Mouse (Mus musculus) embryonic facial prominence, embryonic 11.5 days (tissue): ENCODE data around the gene Kcnk1. TPM values are rescaled to one million over a fixed set of nuclear protein-coding genes. Genes with fewer than 3 reads are reported as not detected.

Experiments
- ATAC-seq: fragments of 200-750 bp; cut with Nextera tagmentation; replicated peaks from 2 replicates; pipeline ENCODE4 v1.8.0; 2017; ENCODE audit warnings: low read depth; ENCODE audit not compliant: insufficient number of reproducible peaks, low FRiP score, low TSS enrichment
- DNase-seq: peaks from one replicate; pipeline ENCODE4 v3.0.0-alpha.2; 2015; ENCODE audit warnings: low spot score
- H3K27ac ChIP-seq: fragments of 300-500 bp; sonication (generic); replicated peaks from 2 replicates; pipeline ENCODE4 v1.5.1; 2014; ENCODE audit warnings: mild to moderate bottlenecking, low read depth, low read length, control low read depth
- H3K27me3 ChIP-seq: fragments of 300-500 bp; sonication (generic); 2 replicates; pipeline ENCODE4 v1.6.1; 2014; ENCODE audit warnings: mild to moderate bottlenecking, low read length, moderate library complexity, mixed read lengths; ENCODE audit not compliant: control insufficient read depth, insufficient read depth
- H3K36me3 ChIP-seq: fragments of 300-500 bp; sonication (generic); replicated peaks from 2 replicates; pipeline ENCODE4 v1.6.1; 2014; ENCODE audit warnings: low read depth, mild to moderate bottlenecking, low read length, moderate library complexity, mixed read lengths; ENCODE audit not compliant: control insufficient read depth, insufficient read depth
- H3K4me1 ChIP-seq: fragments of 300-500 bp; sonication (generic); 2 replicates; pipeline ENCODE4 v1.6.1; 2014; ENCODE audit warnings: low read length, mixed read lengths; ENCODE audit not compliant: control insufficient read depth, insufficient read depth
- H3K4me2 ChIP-seq: fragments of 300-500 bp; sonication (generic); 2 replicates; pipeline ENCODE4 v1.6.1; 2014; ENCODE audit warnings: low read depth, mild to moderate bottlenecking, control low read depth, low read length, moderate library complexity
- H3K4me3 ChIP-seq: fragments of 300-500 bp; sonication (generic); 2 replicates; pipeline ENCODE4 v1.5.1; 2014; ENCODE audit warnings: low read depth, low read length, control low read depth
- H3K9ac ChIP-seq: fragments of 300-500 bp; sonication (generic); replicated peaks from 2 replicates; pipeline ENCODE4 v1.6.1; 2014; ENCODE audit warnings: mild to moderate bottlenecking, control low read depth, low read length
- H3K9me3 ChIP-seq: fragments of 300-500 bp; sonication (generic); replicated peaks from 2 replicates; pipeline ENCODE4 v1.6.1; 2016; ENCODE audit warnings: mild to moderate bottlenecking, low read length, inconsistent platforms, mixed read lengths; ENCODE audit not compliant: control insufficient read depth
- WGBS: fragments of 180-500 bp; shearing (Covaris S2); extraction: QIAGEN DNeasy Blood & Tissue Kit; methylation state at CpG from one replicate; pipeline ENCODE4 v1.1.7; 2014; 5-methylcytosine and 5-hydroxymethylcytosine counted together
- polyA plus RNA-seq: library from polyadenylated mRNA; unstranded; fragments of >200 nt; fragmentation: Nextera tagmentation; extraction: Ambion mirVana; gene quantifications from 2 replicates; pipeline ENCODE4 v1.2.1, GENCODE M21; 2014

Gene Kcnk1
- polyA plus RNA-seq = 18.7 and 20.3 TPM in 2 replicates

DNA sequence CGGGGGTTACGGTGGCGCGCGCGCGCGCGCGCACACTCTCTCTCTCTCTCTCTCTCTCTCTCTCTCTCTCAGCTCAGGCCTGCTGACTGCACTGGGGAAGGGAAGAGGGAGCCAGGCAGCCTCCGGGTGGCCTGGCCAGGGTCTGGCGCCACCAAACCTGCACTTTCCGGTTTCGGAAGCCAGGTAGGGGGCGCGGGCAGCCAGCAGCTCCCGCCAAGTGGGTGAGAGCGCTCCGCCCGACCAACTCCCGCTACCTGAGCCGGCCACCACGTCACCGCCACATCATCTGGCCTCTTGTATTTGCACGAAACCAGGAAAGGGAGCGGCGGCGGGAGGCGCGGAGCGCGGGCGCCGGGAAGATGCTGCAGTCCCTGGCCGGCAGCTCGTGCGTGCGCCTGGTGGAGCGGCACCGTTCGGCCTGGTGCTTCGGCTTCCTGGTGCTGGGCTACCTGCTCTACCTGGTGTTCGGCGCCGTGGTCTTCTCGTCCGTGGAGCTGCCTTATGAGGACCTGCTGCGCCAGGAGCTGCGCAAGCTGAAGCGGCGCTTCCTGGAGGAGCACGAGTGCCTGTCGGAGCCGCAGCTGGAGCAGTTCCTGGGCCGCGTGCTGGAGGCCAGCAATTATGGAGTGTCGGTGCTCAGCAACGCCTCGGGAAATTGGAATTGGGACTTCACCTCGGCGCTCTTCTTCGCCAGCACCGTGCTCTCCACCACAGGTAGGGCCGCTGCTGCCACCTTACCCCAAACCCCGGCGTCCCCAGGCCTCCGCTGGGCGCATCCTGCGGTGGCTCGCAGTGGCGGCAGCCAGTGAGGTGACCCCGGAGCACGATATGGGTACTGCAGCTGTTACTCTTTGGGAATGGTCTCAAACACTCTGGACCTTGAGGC, at the start of gene Kcnk1:
Gene Kcnk1 (plus strand): TSS at position 70 of the 886 bp plus-strand sequence.
- Histone ChIP-seq H3K9me3 (no peaks in the 10 kb centered on the region), H3K36me3 (no peaks in the 10 kb centered on the region), H3K4me1 (no peaks in the 10 kb centered on the region; the same call in 1 of the 2 replicates), H3K9ac (peak within 1 kb of the TSS; percentile 70), H3K27ac (no peak within 1 kb of the TSS; the same call in 1 of the 2 replicates), H3K4me2 (peak within 1 kb of the TSS; percentile 94), H3K4me3 (peak within 1 kb of the TSS; percentile 60), H3K27me3 (peaks cover 8% of the 10 kb centered on the region)
- ATAC-seq = peak; percentile 74
- WGBS = under 1% methylated on average over 72 of the region's 73 CpGs
- DNase-seq = peak; percentile 74

GRCm38 (mm10) chr8:125948696-125949308, 46.2 kb upstream of the Kcnk1 start:
- H3K4me2 ChIP-seq = no peak overlapping the region
- H3K9ac ChIP-seq = no peak overlapping the region
- DNase-seq (no peak), ATAC-seq (no peak)
- no peaks in the 10 kb centered on the region for H3K9me3 ChIP-seq
- H3K4me1 ChIP-seq = no peaks in the 10 kb centered on the region
- H3K27me3 ChIP-seq = no peaks in the 10 kb centered on the region
- no peaks in the 10 kb centered on the region for H3K36me3 ChIP-seq
- H3K4me3 ChIP-seq = no peak overlapping the region
- 82% methylated on average over 9 of the region's 9 CpGs for WGBS
- no peak overlapping the region for H3K27ac ChIP-seq

- Histone ChIP-seq H3K9me3 (no peaks in the 10 kb centered on the region), H3K9ac (no peak overlapping the region), H3K4me2 (no peak overlapping the region), H3K27ac (no peak overlapping the region), H3K4me1 (no peaks in the 10 kb centered on the region), H3K27me3 (no peaks in the 10 kb centered on the region), H3K36me3 (no peaks in the 10 kb centered on the region), H3K4me3 (no peak overlapping the region)
- DNase-seq (peak; percentile 99), ATAC-seq (peak; percentile 78)
- WGBS = 25% methylated on average over 23 of the region's 23 CpGs
Observed at GRCm38 (mm10) chr8:125950007-125950940, 44.7 kb upstream of the Kcnk1 start.

DNA sequence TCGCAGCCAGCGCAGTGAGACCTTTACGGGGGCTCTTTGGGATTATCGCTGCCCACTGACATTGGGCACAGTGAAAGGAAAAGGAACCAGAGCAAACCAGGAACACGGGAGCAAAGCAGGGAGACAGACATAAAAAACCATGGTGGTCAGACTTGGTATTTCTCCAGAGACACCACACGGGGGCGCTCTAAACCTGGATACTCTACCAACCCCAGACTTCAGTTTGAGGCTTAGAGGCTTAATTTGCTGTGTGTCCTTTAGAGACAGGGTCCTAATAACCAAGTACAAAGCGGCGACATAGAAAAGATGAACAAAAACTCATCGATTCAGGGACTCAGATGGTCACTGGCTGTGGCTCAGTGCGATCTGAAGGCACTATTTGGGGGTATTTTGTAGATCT, 39.3 kb upstream of the Kcnk1 start:
- no peak overlapping the region for H3K9ac ChIP-seq
- no peaks in the 10 kb centered on the region for H3K4me1 ChIP-seq
- H3K36me3 ChIP-seq = no peaks in the 10 kb centered on the region
- ATAC-seq (no peak), DNase-seq (peak; percentile 78)
- no peaks in the 10 kb centered on the region for H3K9me3 ChIP-seq
- no peak overlapping the region for H3K4me2 ChIP-seq
- WGBS = 16% methylated on average over 11 of the region's 11 CpGs
- no peak overlapping the region for H3K4me3 ChIP-seq
- H3K27me3 ChIP-seq = no peaks in the 10 kb centered on the region
- H3K27ac ChIP-seq = no peak overlapping the region

GRCm38 (mm10) chr8:125956796-125957195, 38.2 kb upstream of the Kcnk1 start:
- no peaks in the 10 kb centered on the region for H3K36me3 ChIP-seq
- H3K4me2 ChIP-seq = no peak overlapping the region
- no peaks in the 10 kb centered on the region for H3K27me3 ChIP-seq
- H3K4me1 ChIP-seq = no peaks in the 10 kb centered on the region
- 70% methylated on average over 9 of the region's 9 CpGs for WGBS
- DNase-seq (no peak), ATAC-seq (no peak)
- no peaks in the 10 kb centered on the region for H3K9me3 ChIP-seq
- no peak overlapping the region for H3K4me3 ChIP-seq
- no peak overlapping the region for H3K9ac ChIP-seq
- H3K27ac ChIP-seq = no peak overlapping the region

- H3K27me3 ChIP-seq = no peaks in the 10 kb centered on the region
- no peak overlapping the region for H3K9ac ChIP-seq
- H3K4me1 ChIP-seq = no peaks in the 10 kb centered on the region
- H3K36me3 ChIP-seq = no peaks in the 10 kb centered on the region
- H3K4me3 ChIP-seq = no peak overlapping the region
- ATAC-seq = no peak
- no peak for DNase-seq
- no peak overlapping the region for H3K4me2 ChIP-seq
- no peaks in the 10 kb centered on the region for H3K9me3 ChIP-seq
- H3K27ac ChIP-seq = no peak overlapping the region
- 74% methylated on average over 13 of the region's 13 CpGs for WGBS
Observed at GRCm38 (mm10) chr8:125957226-125957993, 37.6 kb upstream of the Kcnk1 start.

- H3K4me3 ChIP-seq = no peak overlapping the region
- no peak for DNase-seq
- no peak overlapping the region for H3K27ac ChIP-seq
- no peaks in the 10 kb centered on the region for H3K4me1 ChIP-seq
- ATAC-seq = no peak
- H3K9me3 ChIP-seq = no peaks in the 10 kb centered on the region
- no peaks in the 10 kb centered on the region for H3K36me3 ChIP-seq
- H3K4me2 ChIP-seq = no peak overlapping the region
- no peaks in the 10 kb centered on the region for H3K27me3 ChIP-seq
- no peak overlapping the region for H3K9ac ChIP-seq
- WGBS = 56% methylated on average over 1 of the region's 1 CpGs
Observed at GRCm38 (mm10) chr8:125957994-125958368, 37.0 kb upstream of the Kcnk1 start.
